Mouse (Mus musculus) hindbrain, embryonic 11.5 days (tissue): ENCODE results near the gene Mocs1. TPM values are rescaled to one million over a fixed set of nuclear protein-coding genes. Genes with fewer than 3 reads are reported as not detected.

ENCODE experiments used
- ATAC-seq: fragments of 200-750 bp; cut with Nextera tagmentation; 2 replicates; pipeline ENCODE4 v1.8.0; 2017; ENCODE audit warnings: mild to moderate bottlenecking, moderate TSS enrichment, moderate library complexity; ENCODE audit not compliant: low FRiP score
- DNase-seq: peaks from one replicate; pipeline ENCODE4 v3.0.0-alpha.2; 2015; ENCODE audit warnings: low spot score
- H3K27ac ChIP-seq: fragments of 300-500 bp; sonication (generic); 2 replicates; pipeline ENCODE4 v1.5.1; 2014; ENCODE audit warnings: mild to moderate bottlenecking, low read depth, low read length
- H3K27me3 ChIP-seq: fragments of 300-500 bp; sonication (generic); 2 replicates; pipeline ENCODE4 v1.6.1; 2014; ENCODE audit warnings: mild to moderate bottlenecking, low read length, moderate library complexity, mixed read lengths; ENCODE audit not compliant: control insufficient read depth, insufficient read depth
- H3K36me3 ChIP-seq: fragments of 300-500 bp; sonication (generic); 2 replicates; pipeline ENCODE4 v1.6.1; 2014; ENCODE audit warnings: mild to moderate bottlenecking, low read length, moderate library complexity, mixed read lengths; ENCODE audit not compliant: control insufficient read depth, insufficient read depth
- H3K4me1 ChIP-seq: fragments of 300-500 bp; sonication (generic); replicated peaks from 2 replicates; pipeline ENCODE4 v1.6.1; 2014; ENCODE audit warnings: low read length, mixed read lengths; ENCODE audit not compliant: control insufficient read depth, insufficient read depth
- H3K4me2 ChIP-seq: fragments of 300-500 bp; sonication (generic); replicated peaks from 2 replicates; pipeline ENCODE4 v1.6.1; 2014; ENCODE audit warnings: mild to moderate bottlenecking, low read depth, low read length
- H3K4me3 ChIP-seq: fragments of 300-500 bp; sonication (generic); 2 replicates; pipeline ENCODE4 v1.5.1; 2014; ENCODE audit warnings: low read depth, low read length
- H3K9ac ChIP-seq: fragments of 300-500 bp; sonication (generic); 2 replicates; pipeline ENCODE4 v1.6.1; 2014; ENCODE audit warnings: low read depth, low read length
- H3K9me3 ChIP-seq: fragments of 300-500 bp; sonication (generic); 2 replicates; pipeline ENCODE4 v1.6.1; 2016; ENCODE audit warnings: low read length; ENCODE audit not compliant: control insufficient read depth
- WGBS: fragments of 180-500 bp; shearing (Covaris S2); extraction: QIAGEN DNeasy Blood & Tissue Kit; methylation state at CpG from one replicate; pipeline ENCODE4 v1.1.7; 2014; 5-methylcytosine and 5-hydroxymethylcytosine counted together
- polyA plus RNA-seq: library from polyadenylated mRNA; unstranded; fragments of >200 nt; fragmentation: Nextera tagmentation; extraction: Ambion mirVana; gene quantifications from 2 replicates; pipeline ENCODE4 v1.2.1, GENCODE M21; 2014

Gene Mocs1
- polyA plus RNA-seq, 1 experiment from 2014 or later = 5.6 TPM

DNA sequence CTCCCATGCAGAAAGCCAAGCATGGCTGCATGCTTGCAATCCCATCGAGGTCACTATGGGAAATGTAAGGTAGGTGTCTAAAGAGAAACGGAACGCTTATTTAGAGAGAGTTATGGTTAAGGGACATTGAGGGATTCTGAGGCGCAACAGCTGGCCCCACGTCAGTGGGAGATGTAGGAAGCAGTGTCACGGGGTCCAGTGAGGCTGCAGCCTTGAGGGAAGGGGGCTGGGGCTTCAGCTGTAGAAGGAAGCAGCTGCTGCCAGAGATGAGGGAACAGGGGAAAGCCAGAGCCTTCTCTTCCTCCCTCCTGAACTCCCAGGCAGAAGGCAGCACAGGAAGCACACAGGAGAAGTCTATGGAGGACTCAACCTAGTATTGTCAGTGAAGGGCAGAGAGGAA is 22.8 kb downstream of the Mocs1 start:
- H3K4me3 ChIP-seq = no peak overlapping the region
- no peak overlapping the region for H3K4me2 ChIP-seq
- no peaks in the 10 kb centered on the region for H3K27me3 ChIP-seq
- WGBS = 92% methylated on average over 6 of the region's 6 CpGs
- H3K4me1 ChIP-seq = no peaks in the 10 kb centered on the region
- no peak overlapping the region for H3K27ac ChIP-seq
- H3K9me3 ChIP-seq = no peaks in the 10 kb centered on the region
- H3K36me3 ChIP-seq = no peaks in the 10 kb centered on the region
- DNase-seq (no peak), ATAC-seq (no peak)
- H3K9ac ChIP-seq = no peak overlapping the region

DNA sequence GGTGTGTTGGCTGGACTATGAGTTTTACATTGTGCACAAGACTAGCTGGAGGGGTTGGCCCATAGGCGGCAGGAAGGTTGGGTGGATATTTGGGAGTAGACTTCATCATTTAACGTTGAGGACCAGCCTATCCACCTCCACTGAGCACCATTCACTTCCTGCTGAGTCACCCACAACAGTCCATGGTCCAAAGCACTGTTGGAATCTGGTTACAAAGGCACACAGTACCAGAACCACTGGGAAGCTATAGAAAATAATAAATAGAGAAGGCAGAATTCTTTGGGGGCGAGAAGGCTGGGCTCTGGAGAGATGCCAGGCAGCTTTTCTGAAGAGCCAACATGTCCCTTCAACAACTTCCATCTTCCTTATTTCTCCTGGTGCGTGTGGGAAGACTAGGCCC is 28.2 kb downstream of the Mocs1 start:
- no peaks in the 10 kb centered on the region for H3K27me3 ChIP-seq
- H3K36me3 ChIP-seq = no peaks in the 10 kb centered on the region
- no peak overlapping the region for H3K4me3 ChIP-seq
- H3K27ac ChIP-seq = no peak overlapping the region
- H3K9ac ChIP-seq = no peak overlapping the region
- DNase-seq (no peak), ATAC-seq (no peak)
- WGBS = 77% methylated on average over 4 of the region's 4 CpGs
- H3K4me2 ChIP-seq = no peak overlapping the region
- H3K4me1 ChIP-seq = no peaks in the 10 kb centered on the region
- H3K9me3 ChIP-seq = no peaks in the 10 kb centered on the region

DNA sequence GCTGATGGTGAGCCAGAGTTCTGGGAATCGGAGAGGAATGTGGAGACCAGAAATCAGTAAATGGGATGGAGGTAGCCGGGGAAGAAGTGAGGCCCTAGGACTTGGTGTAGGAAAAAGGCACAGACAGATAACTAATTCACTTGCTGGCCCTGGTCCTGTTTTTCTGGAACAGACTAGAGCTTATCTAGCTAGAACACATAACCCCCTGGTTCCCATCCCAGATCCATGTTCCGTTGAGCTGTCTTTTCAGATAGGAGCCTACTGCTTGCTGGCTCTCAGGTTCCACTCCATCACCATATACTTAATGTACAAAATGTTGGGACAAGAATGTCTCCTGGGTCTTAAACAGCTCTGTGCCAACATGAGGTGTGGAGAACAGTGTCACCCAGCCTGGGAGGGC is 29.7 kb downstream of the Mocs1 start:
- Histone ChIP-seq H3K9me3 (no peaks in the 10 kb centered on the region), H3K36me3 (no peaks in the 10 kb centered on the region), H3K27me3 (no peaks in the 10 kb centered on the region), H3K4me2 (no peak overlapping the region), H3K27ac (no peak overlapping the region), H3K4me1 (no peaks in the 10 kb centered on the region), H3K4me3 (no peak overlapping the region), H3K9ac (no peak overlapping the region)
- 97% methylated on average over 3 of the region's 3 CpGs for whole genome bisulfite sequencing
- DNase-seq (no peak), ATAC-seq (no peak)

DNA sequence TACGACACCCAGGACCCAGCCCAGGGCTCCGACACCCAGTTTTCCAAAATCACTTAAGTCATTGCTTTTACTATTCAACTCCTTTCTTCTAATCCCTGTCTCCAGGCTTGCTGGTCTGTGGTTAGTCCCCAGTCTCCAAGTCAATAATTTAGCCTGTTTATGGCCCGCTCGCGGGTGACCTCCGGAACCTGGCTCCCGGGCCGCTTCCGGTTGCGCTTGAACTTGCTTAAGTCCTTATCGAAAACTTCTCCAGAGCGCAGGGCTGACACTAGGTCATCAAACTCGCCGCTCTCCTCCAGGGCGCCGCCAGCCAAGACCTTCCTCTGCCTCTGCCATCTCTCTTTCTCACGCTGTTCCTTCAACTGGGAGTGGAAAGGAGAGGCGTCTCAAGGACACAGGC is 30.2 kb downstream of the Mocs1 start:
- DNase-seq (no peak), ATAC-seq (no peak)
- WGBS = 93% methylated on average over 18 of the region's 18 CpGs

DNA sequence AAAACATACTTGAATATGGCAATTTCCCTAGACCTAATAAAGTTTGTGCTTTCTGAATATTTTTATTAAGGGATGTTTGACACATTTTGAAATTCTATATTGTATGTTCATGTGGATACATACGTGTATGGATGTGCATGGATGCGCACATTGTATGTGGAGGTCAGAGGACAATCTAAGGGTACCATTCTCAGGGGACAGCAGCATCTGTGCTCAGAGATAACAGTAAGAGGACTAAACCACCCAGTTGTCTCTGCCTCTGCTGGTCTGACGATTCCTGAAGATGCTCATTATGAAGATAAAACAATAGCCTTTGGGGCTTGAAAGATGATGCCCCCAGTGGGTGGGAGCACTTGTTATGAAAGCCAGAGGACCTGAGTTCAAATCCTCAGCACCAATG is 36.7 kb downstream of the Mocs1 start:
- Histone ChIP-seq H3K9me3 (no peaks in the 10 kb centered on the region), H3K4me2 (no peak overlapping the region), H3K27me3 (no peaks in the 10 kb centered on the region), H3K36me3 (no peaks in the 10 kb centered on the region), H3K4me3 (no peak overlapping the region), H3K4me1 (no peaks in the 10 kb centered on the region), H3K27ac (no peak overlapping the region), H3K9ac (no peak overlapping the region)
- 78% methylated on average over 3 of the region's 3 CpGs for WGBS
- DNase-seq (no peak), ATAC-seq (no peak)

More for the DNA sequence above, 30.2 kb downstream of the Mocs1 start:
- Histone ChIP-seq H3K4me1 (no peaks in the 10 kb centered on the region), H3K27ac (no peak overlapping the region), H3K9me3 (no peaks in the 10 kb centered on the region), H3K36me3 (no peaks in the 10 kb centered on the region), H3K27me3 (no peaks in the 10 kb centered on the region), H3K4me3 (no peak overlapping the region), H3K9ac (no peak overlapping the region), H3K4me2 (no peak overlapping the region)

DNA sequence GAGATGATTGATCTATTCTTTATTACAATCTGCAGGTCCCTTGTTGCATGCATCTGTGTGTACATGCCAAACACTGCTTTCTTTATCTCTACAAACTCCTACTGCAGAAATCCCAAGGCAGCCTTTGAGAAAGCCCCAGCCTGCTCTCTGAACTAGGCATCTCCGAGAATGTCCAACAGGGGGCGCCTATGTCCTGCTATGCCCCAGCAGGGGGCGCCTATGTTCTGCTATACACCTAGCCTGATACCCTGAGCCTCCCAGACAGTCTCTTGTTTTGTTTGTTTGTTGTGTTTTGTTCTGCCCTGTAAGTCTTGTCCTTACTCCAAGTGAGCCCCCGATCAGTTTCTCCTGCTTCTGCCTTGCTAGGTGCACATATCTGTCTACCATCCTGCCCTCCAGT is 40.1 kb downstream of the Mocs1 start:
- 35% methylated on average over 4 of the region's 4 CpGs for WGBS
- no peak for ATAC-seq

DNA sequence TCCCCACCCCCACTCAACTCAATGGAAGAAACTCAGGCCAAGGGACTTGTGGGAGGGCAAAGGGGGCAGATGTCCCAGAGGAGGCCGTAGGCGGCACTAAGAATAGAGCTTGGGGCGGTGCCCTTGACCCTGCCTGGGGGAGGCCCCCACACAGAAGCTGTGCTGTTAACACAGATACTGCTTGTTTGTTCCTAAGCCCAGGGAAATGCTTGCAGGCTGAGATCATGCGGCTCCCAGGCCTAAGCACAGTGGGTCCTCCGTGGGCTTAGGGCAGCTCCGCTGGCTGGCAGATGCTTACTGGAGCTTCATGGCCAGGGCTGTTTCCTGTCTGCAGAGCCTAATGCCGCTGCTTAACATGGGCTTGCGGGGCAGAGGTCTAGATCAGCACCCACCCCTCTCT is 44.5 kb downstream of the Mocs1 start:
- Histone ChIP-seq H3K4me3 (no peak overlapping the region), H3K36me3 (no peaks in the 10 kb centered on the region), H3K9ac (no peak overlapping the region), H3K27me3 (no peaks in the 10 kb centered on the region), H3K4me2 (no peak overlapping the region), H3K4me1 (no peaks in the 10 kb centered on the region), H3K9me3 (no peaks in the 10 kb centered on the region), H3K27ac (no peak overlapping the region)
- ATAC-seq = peak; percentile 27; the same call in 1 of the 2 replicates
- WGBS = 60% methylated on average over 8 of the region's 8 CpGs
- DNase-seq = peak; percentile 25

More for the DNA sequence above, 40.1 kb downstream of the Mocs1 start:
- no peaks in the 10 kb centered on the region for H3K36me3 ChIP-seq
- H3K9ac ChIP-seq = no peak overlapping the region
- no peak overlapping the region for H3K27ac ChIP-seq
- DNase-seq = peak; percentile 81
- H3K27me3 ChIP-seq = no peaks in the 10 kb centered on the region
- H3K9me3 ChIP-seq = no peaks in the 10 kb centered on the region
- no peak overlapping the region for H3K4me3 ChIP-seq
- no peak overlapping the region for H3K4me2 ChIP-seq
- no peaks in the 10 kb centered on the region for H3K4me1 ChIP-seq

DNA sequence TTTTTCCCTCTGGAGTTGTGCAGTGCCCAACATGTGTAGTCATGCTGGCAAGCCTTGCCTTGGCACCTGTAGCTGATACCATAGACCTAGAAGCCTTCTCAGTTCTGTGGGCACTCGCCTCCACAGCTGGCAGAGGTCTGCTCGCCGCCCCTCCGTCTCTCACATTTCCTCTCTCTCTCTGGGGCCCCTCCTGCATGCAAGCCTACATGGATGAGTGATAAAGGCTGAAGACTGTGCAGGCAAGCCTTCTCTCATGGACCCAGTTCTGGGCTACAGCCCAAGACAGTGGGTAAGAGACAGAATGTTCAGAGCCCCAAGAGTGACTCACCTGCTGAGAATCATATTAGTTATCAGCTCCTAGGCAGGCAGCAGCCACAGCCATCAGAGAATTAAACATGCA is 45.9 kb downstream of the Mocs1 start:
- no peak for DNase-seq
- Histone ChIP-seq H3K9ac (no peak overlapping the region), H3K9me3 (no peaks in the 10 kb centered on the region), H3K27ac (no peak overlapping the region), H3K4me1 (no peaks in the 10 kb centered on the region), H3K4me2 (no peak overlapping the region), H3K27me3 (no peaks in the 10 kb centered on the region), H3K36me3 (no peaks in the 10 kb centered on the region), H3K4me3 (no peak overlapping the region)
- ATAC-seq = no peak
- WGBS = 93% methylated on average over 4 of the region's 4 CpGs

DNA sequence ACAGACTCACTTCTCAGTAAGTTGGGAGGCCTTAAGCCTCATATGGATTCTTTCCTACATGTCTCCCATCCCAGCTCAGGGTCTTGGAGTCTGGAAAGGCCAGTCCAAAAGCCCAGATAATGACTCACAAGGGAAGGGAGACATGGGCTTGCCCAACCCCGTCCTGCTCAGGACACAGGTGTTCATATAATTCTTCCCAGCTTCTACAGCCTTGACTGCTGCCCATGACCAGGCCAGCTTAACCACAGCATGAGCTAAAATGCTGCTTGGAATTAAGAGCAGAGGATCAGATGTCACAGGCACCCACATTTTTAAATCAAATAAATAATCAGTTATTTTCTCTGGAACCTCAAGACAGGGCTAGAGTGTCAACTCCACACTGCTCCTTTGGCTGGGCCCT is 47.0 kb downstream of the Mocs1 start:
- H3K27ac ChIP-seq = no peak overlapping the region
- 100% methylated on average over 1 of the region's 1 CpGs for WGBS

More for the DNA sequence above, 47.0 kb downstream of the Mocs1 start:
- DNase-seq (no peak), ATAC-seq (no peak)
- Histone ChIP-seq H3K27me3 (no peaks in the 10 kb centered on the region), H3K4me3 (no peak overlapping the region), H3K4me1 (no peaks in the 10 kb centered on the region), H3K36me3 (no peaks in the 10 kb centered on the region), H3K9me3 (no peaks in the 10 kb centered on the region), H3K9ac (no peak overlapping the region), H3K4me2 (no peak overlapping the region)
